Comparison of ENCODE assay signal across 8 mouse cellular contexts in genomic region chr1:152497581-152497980, GRCm38 (mm10).
DNase-seq lines count a peak whose midpoint lies in the region; ATAC-seq and TF ChIP-seq lines count a peak whose summit lies in the region.

No protein-coding gene starts in this region.

- no peak overlapping the region for H3K9ac ChIP-seq in heart, embryonic 14.5 days (ENCODE audit: low read length)
- no peak overlapping the region for H3K9ac ChIP-seq in limb, embryonic 15.5 days
- H3K9ac ChIP-seq in stomach, postnatal 0 days (ENCODE audit: low read length): no peak overlapping the region

- H3K27me3 ChIP-seq in testis, adult 2 months (ENCODE audit: control insufficient read depth, insufficient read depth, low read length): no peaks in the 10 kb centered on the region
- no peaks in the 10 kb centered on the region for H3K27me3 ChIP-seq in heart, embryonic 14.5 days (ENCODE audit: control insufficient read depth, insufficient read depth, low read length)
- no peaks in the 10 kb centered on the region for H3K27me3 ChIP-seq in limb, embryonic 15.5 days
- H3K27me3 ChIP-seq in stomach, postnatal 0 days (ENCODE audit: control insufficient read depth, insufficient read depth, low read length): no peaks in the 10 kb centered on the region

- DNase-seq in testis, postnatal 14 days (ENCODE audit: low spot score): no peak
- DNase-seq in stomach, postnatal 0 days (ENCODE audit: low spot score): peak; percentile 22
- no peak for DNase-seq in frontal cortex, postnatal 14 days (ENCODE audit: low spot score in 2 of 2)
- no peak for DNase-seq in B cell, adult 2 months
- DNase-seq in layer of hippocampus, postnatal 10 days (ENCODE audit: low spot score in 2 of 2): no peak

- no peak for TF ChIP-seq CTCF in testis, adult 2 months (IDR thresholded peaks at IDR 0.05; ENCODE audit: control insufficient read depth, insufficient read depth, insufficient replicate concordance, low read depth, low read length)
- TF ChIP-seq CTCF in stomach, postnatal 0 days (IDR thresholded peaks at IDR 0.05; ENCODE audit: low read depth): no peak

- H3K36me3 ChIP-seq in testis, adult 2 months (ENCODE audit: control insufficient read depth, insufficient read depth, low read length): no peaks in the 10 kb centered on the region
- no peaks in the 10 kb centered on the region for H3K36me3 ChIP-seq in heart, embryonic 14.5 days (ENCODE audit: control insufficient read depth, insufficient read depth, low read length)
- no peaks in the 10 kb centered on the region for H3K36me3 ChIP-seq in limb, embryonic 15.5 days
- H3K36me3 ChIP-seq in stomach, postnatal 0 days (ENCODE audit: control insufficient read depth, insufficient read depth, low read length): no peaks in the 10 kb centered on the region

- no peak for TF ChIP-seq POLR2A in testis, adult 2 months (IDR thresholded peaks at IDR 0.05; ENCODE audit: control insufficient read depth, low read depth, low read length)

- peak overlapping the region; percentile 27 for H3K4me3 ChIP-seq in testis, adult 2 months (ENCODE audit: control insufficient read depth, low read depth, low read length)
- no peak overlapping the region for H3K4me3 ChIP-seq in heart, embryonic 14.5 days (ENCODE audit: control insufficient read depth in 1 of 2, insufficient read depth in 1 of 2, low read depth in 1 of 2, low read length in 2 of 2)
- H3K4me3 ChIP-seq in limb, embryonic 15.5 days: no peak overlapping the region
- no peak overlapping the region for H3K4me3 ChIP-seq in stomach, postnatal 0 days (ENCODE audit: low read depth, low read length)

- peak overlapping the region; percentile 31; the same call in 1 of the 2 replicates for H3K4me2 ChIP-seq in heart, embryonic 14.5 days (ENCODE audit: low read length)
- H3K4me2 ChIP-seq in limb, embryonic 15.5 days: no peak overlapping the region
- peak overlapping the region; percentile 31 for H3K4me2 ChIP-seq in stomach, postnatal 0 days (replicated peaks; ENCODE audit: low read depth)

- no peaks in the 10 kb centered on the region for H3K9me3 ChIP-seq in heart, embryonic 14.5 days (ENCODE audit: control insufficient read depth, low read length)
- no peaks in the 10 kb centered on the region for H3K9me3 ChIP-seq in limb, embryonic 15.5 days
- H3K9me3 ChIP-seq in stomach, postnatal 0 days (ENCODE audit: control insufficient read depth, low read length): no peaks in the 10 kb centered on the region

- H3K27ac ChIP-seq in testis, adult 2 months (ENCODE audit: control insufficient read depth, insufficient read depth, low read depth, low read length): no peak overlapping the region
- H3K27ac ChIP-seq in heart, embryonic 14.5 days (replicated peaks in 1 of 2; ENCODE audit: control insufficient read depth in 1 of 2, insufficient read depth in 1 of 2, low read depth in 2 of 2, low read length in 2 of 2): peak overlapping the region; percentile 46
- peak overlapping the region; percentile 38 for H3K27ac ChIP-seq in limb, embryonic 15.5 days
- peak overlapping the region; percentile 53; the same call in 1 of the 2 replicates for H3K27ac ChIP-seq in stomach, postnatal 0 days (replicated peaks)

- WGBS in heart, embryonic 14.5 days: 47% methylated on average over 11 of the region's 11 CpGs
- WGBS in limb, embryonic 15.5 days: 27% methylated on average over 11 of the region's 11 CpGs
- 26% methylated on average over 11 of the region's 11 CpGs for WGBS in stomach, postnatal 0 days

- ATAC-seq in heart, embryonic 14.5 days (ENCODE audit: insufficient number of reproducible peaks, insufficient read depth, low FRiP score, low read depth): no peak; the same call in 1 of the 2 replicates
- ATAC-seq in limb, embryonic 15.5 days (ENCODE audit: insufficient number of reproducible peaks, low FRiP score, low TSS enrichment, low read depth): no peak
- peak; percentile 66; the same call in 1 of the 2 replicates for ATAC-seq in stomach, postnatal 0 days (ENCODE audit: low FRiP score, low TSS enrichment)

- peaks cover 6% of the 10 kb centered on the region for H3K4me1 ChIP-seq in testis, adult 2 months (ENCODE audit: control insufficient read depth, insufficient read depth, low read length)
- peaks cover 6 to 12% of the 10 kb centered on the region in 2 experiments; a peak in 3 of 4 replicates for H3K4me1 ChIP-seq in heart, embryonic 14.5 days (ENCODE audit: control insufficient read depth in 2 of 2, insufficient read depth in 2 of 2, low read length in 2 of 2)
- peaks cover 10% of the 10 kb centered on the region for H3K4me1 ChIP-seq in limb, embryonic 15.5 days
- no peaks in the 10 kb centered on the region for H3K4me1 ChIP-seq in stomach, postnatal 0 days (replicated peaks; ENCODE audit: control insufficient read depth, insufficient read depth)

- no peak for TF ChIP-seq EP300 in stomach, postnatal 0 days (optimal IDR thresholded peaks at IDR 0.05)
